Mouse (Mus musculus) thymus, postnatal 10 days (tissue): Measurements from ENCODE around the gene Mpp6.

Experiments used
- DNase-seq, 2 experiments: peaks; one replicate each; pipeline ENCODE4 v3.0.0; 2021; ENCODE audit warnings: low spot score in 2 of 2

The Mpp6 gene

GRCm38 (mm10) chr6:50228180-50228579, 118.1 kb downstream of the Mpp6 start:
- no peak for DNase-seq

- no peak for DNase-seq
Measured at GRCm38 (mm10) chr6:50231288-50231687, 121.2 kb downstream of the Mpp6 start.

- DNase-seq: no peak
Measured at GRCm38 (mm10) chr6:50232984-50233383, 122.9 kb downstream of the Mpp6 start.

- DNase-seq: no peak
Measured at GRCm38 (mm10) chr6:50237963-50238362, 127.9 kb downstream of the Mpp6 start.

- DNase-seq: no peak
Measured at GRCm38 (mm10) chr6:50239902-50240301, 129.9 kb downstream of the Mpp6 start.

- DNase-seq: no peak
Measured at GRCm38 (mm10) chr6:50240437-50240836, 130.4 kb downstream of the Mpp6 start.

- no peak for DNase-seq
Measured at GRCm38 (mm10) chr6:50244126-50244525, 134.1 kb downstream of the Mpp6 start.

GRCm38 (mm10) chr6:50244967-50245366, 134.9 kb downstream of the Mpp6 start:
- DNase-seq: no peak

GRCm38 (mm10) chr6:50247356-50247755, 137.3 kb downstream of the Mpp6 start:
- no peak for DNase-seq

- no peak for DNase-seq
Measured at GRCm38 (mm10) chr6:50247791-50248190, 137.8 kb downstream of the Mpp6 start.
